8 mouse cellular contexts compared by ENCODE assay signal in genomic region chr11:69846198-69846680, GRCm38 (mm10). TPM values are rescaled to one million over a fixed set of nuclear protein-coding genes. Genes with fewer than 3 reads are reported as not detected.
A peak's percentile ranks its signal among the peaks of the same experiment; 100 is the strongest.
DNase-seq lines count a peak whose midpoint lies in the region; ATAC-seq lines count a peak whose summit lies in the region.

Gene Plscr3 (plus strand): TSS chr11:69846376.

- no peaks in the 10 kb centered on the region for H3K9me3 ChIP-seq in hindbrain, embryonic 16.5 days (ENCODE audit: control insufficient read depth, low read length)

- peak within 1 kb of the TSS; percentile 97 for H3K4me2 ChIP-seq in hindbrain, embryonic 16.5 days (ENCODE audit: low read length)

- H3K9ac ChIP-seq in hindbrain, embryonic 16.5 days (ENCODE audit: low read depth, low read length): peak within 1 kb of the TSS; percentile 86

- no peaks in the 10 kb centered on the region; the same call in 1 of the 2 replicates for H3K79me2 ChIP-seq in macrophage (ENCODE audit: inconsistent target)

- peak within 1 kb of the TSS; percentile 96 for H3K27ac ChIP-seq in hindbrain, embryonic 16.5 days (ENCODE audit: low read depth, low read length)
- H3K27ac ChIP-seq in macrophage: peak within 1 kb of the TSS; percentile 57

- peak within 1 kb of the TSS; percentile 72 for H3K4me3 ChIP-seq in hindbrain, embryonic 16.5 days (ENCODE audit: low read length)
- H3K4me3 ChIP-seq in macrophage (ENCODE audit: inconsistent target): peak within 1 kb of the TSS; percentile 88

- WGBS in hindbrain, embryonic 16.5 days: 0% methylated on average over 29 of the region's 38 CpGs
- under 1% methylated on average over 38 of the region's 38 CpGs for WGBS in macrophage (ENCODE audit: missing documents)

- ATAC-seq in hindbrain, embryonic 16.5 days: peak; percentile 94

- DNase-seq in T-cell, adult 2 months (ENCODE audit: low spot score): peak; percentile 80
- peak; percentile 86 to 91 for DNase-seq in cerebellum, postnatal 36 days
- DNase-seq in gastrocnemius, adult 18-20 months (ENCODE audit: low spot score): peak; percentile 90
- peak; percentile 80 to 87 for DNase-seq in left cerebral cortex, adult 18-20 months (ENCODE audit: low spot score in 2 of 2)
- peak; percentile 89 for DNase-seq in right cerebral cortex, adult 18-20 months
- DNase-seq in urinary bladder, postnatal 10 days (ENCODE audit: low spot score): peak; percentile 55

- peaks cover 13% of the 10 kb centered on the region for H3K36me3 ChIP-seq in hindbrain, embryonic 16.5 days (ENCODE audit: control insufficient read depth, insufficient read depth, low read length)
- peaks cover 7% of the 10 kb centered on the region; the same call in 1 of the 2 replicates for H3K36me3 ChIP-seq in macrophage (ENCODE audit: inconsistent target)

- H3K27me3 ChIP-seq in hindbrain, embryonic 16.5 days (replicated peaks; ENCODE audit: control insufficient read depth, insufficient read depth, low read length): no peaks in the 10 kb centered on the region

- H3K4me1 ChIP-seq in hindbrain, embryonic 16.5 days (ENCODE audit: control insufficient read depth, insufficient read depth, low read depth, low read length): peaks cover 18% of the 10 kb centered on the region

RNA-seq across cellular contexts. Expression of gene Plscr3, which starts in this region (rescaled TPM):
- 10 to 100 TPM; 10.1 to 12.7 TPM for total RNA-seq in gastrocnemius, adult 18-20 months (2021)
- 37.3 and 48.6 TPM in 2 replicates for polyA plus RNA-seq in hindbrain, embryonic 16.5 days (2015; fragmentation: Nextera tagmentation; extraction: Ambion mirVana)
- 10 to 100 TPM; 15.6 to 17.7 TPM for total RNA-seq in left cerebral cortex, adult 18-20 months (2021)
- 10 to 100 TPM in 19 of 26 experiments, 1 to 10 TPM in 7; 7.2 to 31.0 (median 17.1) TPM for total RNA-seq in macrophage (2018; cell fraction: chromatin; rRNA removed)
- 10 to 100 TPM; 20.0 to 38.9 (median 29.8) TPM for total RNA-seq in macrophage (2018; cell fraction: cytosol; rRNA removed)
- total RNA-seq in macrophage (2018; cell fraction: nucleus; rRNA removed): 10 to 100 TPM; 13.3 to 60.6 (median 23.1) TPM
- 23.8 to 38.1 TPM (median 36.6 TPM) in 3 replicates for polyA plus RNA-seq in macrophage (2018)

Comparison
In these comparisons a context has a peak if more than half of its experiments do, and no peak if none do; other contexts are left out.
1. Peak in every context shown above with its lines: DNase-seq, ATAC-seq, H3K4me3 ChIP-seq and H3K27ac ChIP-seq.